Mouse (Mus musculus): Measurements from ENCODE around the gene Fam117b.

DNA sequence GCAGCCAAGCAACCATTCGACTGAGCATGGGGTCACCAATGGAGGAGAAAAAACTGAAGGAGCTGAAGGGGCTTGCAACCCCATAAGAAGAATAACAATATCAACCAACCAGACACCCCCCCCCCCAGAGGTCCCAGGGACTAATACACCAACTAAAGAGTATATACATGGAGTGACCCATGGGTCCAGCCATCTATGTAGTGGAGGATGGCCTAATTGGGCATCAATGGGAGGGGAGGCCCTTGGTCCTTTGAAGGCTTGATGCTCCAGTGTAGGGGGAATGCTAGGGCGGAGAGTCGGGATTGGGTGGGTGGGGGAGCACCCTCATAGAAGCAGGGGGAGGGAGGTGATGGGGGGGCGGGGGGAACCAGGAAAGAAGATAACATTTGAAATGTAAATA is 34.7 kb downstream of the Fam117b start:
- no peak for TF ChIP-seq POLR2A (IDR thresholded peaks at IDR 0.05; ENCODE audit: control insufficient read depth, low read depth, low read length)
- TF ChIP-seq CTCF (IDR thresholded peaks at IDR 0.05; ENCODE audit: control insufficient read depth, insufficient read depth, insufficient replicate concordance, low read depth, low read length) = no peak

Data from testis, adult 2 months (tissue).